Mouse (Mus musculus) lung, postnatal 25 days (tissue): Measurements from ENCODE around the gene Top2a.

Experiments used
- DNase-seq: peaks from one replicate; pipeline ENCODE4 v3.0.0; 2022; ENCODE audit warnings: low spot score

Gene Top2a

GRCm38 (mm10) chr11:98964201-98964615 lies 59.8 kb downstream of the Top2a start:
- no peak for DNase-seq

GRCm38 (mm10) chr11:98963191-98964021 lies 60.6 kb downstream of the Top2a start:
- DNase-seq = peak; percentile 92

- no peak for DNase-seq
Observed at GRCm38 (mm10) chr11:98962421-98963095, 61.4 kb downstream of the Top2a start.

- no peak for DNase-seq
Observed at GRCm38 (mm10) chr11:98961766-98962165, 62.2 kb downstream of the Top2a start.

- peak; percentile 34 for DNase-seq
Observed at GRCm38 (mm10) chr11:98961051-98961592, 62.9 kb downstream of the Top2a start.

GRCm38 (mm10) chr11:98960313-98960906 lies 63.6 kb downstream of the Top2a start:
- DNase-seq = peak; percentile 81

GRCm38 (mm10) chr11:98959437-98960312 lies 64.3 kb downstream of the Top2a start:
- DNase-seq = peak; percentile 95

- no peak for DNase-seq
Observed at GRCm38 (mm10) chr11:98956340-98956739, 67.6 kb downstream of the Top2a start.

GRCm38 (mm10) chr11:98955707-98956235 lies 68.2 kb downstream of the Top2a start:
- no peak for DNase-seq

- DNase-seq = peak; percentile 60
Observed at GRCm38 (mm10) chr11:98954801-98955706, 68.9 kb downstream of the Top2a start.

- peak; percentile 85 for DNase-seq
Observed at GRCm38 (mm10) chr11:98954373-98954772, 69.6 kb downstream of the Top2a start.

- no peak for DNase-seq
Observed at GRCm38 (mm10) chr11:98953835-98954320, 70.1 kb downstream of the Top2a start.

- DNase-seq = no peak
Observed at GRCm38 (mm10) chr11:98953361-98953760, 70.6 kb downstream of the Top2a start.

- DNase-seq = peak; percentile 68
Observed at GRCm38 (mm10) chr11:98952736-98953135, 71.3 kb downstream of the Top2a start.

- DNase-seq = no peak
Observed at GRCm38 (mm10) chr11:98952111-98952510, 71.9 kb downstream of the Top2a start.

- peak; percentile 82 for DNase-seq
Observed at GRCm38 (mm10) chr11:98951026-98951906, 72.7 kb downstream of the Top2a start.

GRCm38 (mm10) chr11:98950484-98950883 lies 73.5 kb downstream of the Top2a start:
- DNase-seq = no peak

GRCm38 (mm10) chr11:98949958-98950460 lies 74.0 kb downstream of the Top2a start:
- DNase-seq = no peak
